Mouse (Mus musculus) spleen, adult 2 months (tissue): ENCODE measurements around the gene Mink1.

ENCODE experiments used
- CTCF ChIP-seq: fragments of 200-500 bp; IDR thresholded peaks from 2 replicates; pipeline ENCODE4 v1.5.1; 2011; ENCODE audit warnings: mild to moderate bottlenecking, inconsistent platforms; ENCODE audit not compliant: insufficient read depth, insufficient read length, insufficient replicate concordance; ENCODE audit errors: extremely low read depth
- POLR2A ChIP-seq: fragments of 200-500 bp; IDR thresholded peaks from 2 replicates; pipeline ENCODE4 v1.6.1; 2011; ENCODE audit warnings: low read depth, low read length, inconsistent platforms

- TF ChIP-seq POLR2A (no peak), CTCF (no peak)
Observed at GRCm38 (mm10) chr11:70598451-70598953, 35.8 kb downstream of the Mink1 start.
